Mouse (Mus musculus) C2C12 (cell line): Measurements from ENCODE around the gene Rnf227.

Experiments
- CTCF ChIP-seq: IDR thresholded peaks from one replicate; pipeline ENCODE4 v1.5.1; 2011; ENCODE audit not compliant: control insufficient read depth, insufficient read depth, insufficient read length
- MAX ChIP-seq: IDR thresholded peaks from one replicate; pipeline ENCODE4 v1.6.1; 2011; ENCODE audit warnings: mild to moderate bottlenecking, control low read depth
- MYOG ChIP-seq: IDR thresholded peaks from one replicate; pipeline ENCODE4 v1.6.1; 2011; ENCODE audit not compliant: control insufficient read depth, insufficient read length; ENCODE audit errors: extremely low read depth
- USF1 ChIP-seq: IDR thresholded peaks from one replicate; pipeline ENCODE4 v1.6.1; 2011; ENCODE audit warnings: low read depth, mild to moderate bottlenecking, control low read depth, moderate library complexity

GRCm38 (mm10) chr11:69371601-69372000 is 31.3 kb downstream of the Rnf227 start:
- TF ChIP-seq CTCF (no peak), MAX (no peak), USF1 (no peak), MYOG (no peak)
